Mouse (Mus musculus) left cerebral cortex, adult 6 months (tissue): Measurements from ENCODE around the gene Gm45208. TPM values are rescaled to one million over a fixed set of nuclear protein-coding genes. Genes with fewer than 3 reads are reported as not detected.

ENCODE experiments used
- long read RNA-seq, 2 experiments: library from polyadenylated mRNA; unstranded; transcript quantifications; one replicate each; pipeline ENCODE4 v2.0.0; 2019 to 2020
- polyA plus RNA-seq: library from polyadenylated mRNA; unstranded; fragments of <200 nt; fragmentation: Nextera tagmentation; gene quantifications from 2 replicates; pipeline ENCODE4 v1.2.3, GENCODE M21; 2021

Gene Gm45208
- 0.53 TPM in 1 of 2 replicates, not detected in the other for polyA plus RNA-seq
- long read RNA-seq, experiment 1, result 0 reads
- long read RNA-seq, experiment 2, partial matches to known transcripts, result 3 of 6 reads
- long read RNA-seq, experiment 2, other reads (novel, unspliced or antisense), result 3 of 6 reads

GRCm38 (mm10) chrX:7721514-7722281 lies at the start of gene Gm45208:
Gm45208 (plus strand) TSS chrX:7722245.

GRCm38 (mm10) chrX:7680864-7681263 lies 41.2 kb upstream of the Gm45208 start, which contains the start of gene Magix:
Magix (minus strand) TSS chrX:7681251.

GRCm38 (mm10) chrX:7696954-7697381 lies 25.1 kb upstream of the Gm45208 start, which contains the start of gene Gpkow:
Gpkow (plus strand) TSS chrX:7697131.

GRCm38 (mm10) chrX:7714135-7714899 lies 7.7 kb upstream of the Gm45208 start, which contains the start of gene Wdr45:
Wdr45 (plus strand) TSS chrX:7714333.

GRCm38 (mm10) chrX:7728215-7728921 lies 6.3 kb downstream of the Gm45208 start, which contains the start of gene Praf2:
Praf2 (plus strand) TSS chrX:7728439.

GRCm38 (mm10) chrX:7750432-7751116 lies 28.5 kb downstream of the Gm45208 start, which contains the start of gene Ccdc120:
Ccdc120 (minus strand) TSS chrX:7750905.

GRCm38 (mm10) chrX:7762137-7762920 lies 40.3 kb downstream of the Gm45208 start, which contains the start of gene Tfe3:
Tfe3 (plus strand) TSS chrX:7762560.

Other genes starting within 250 kb of the Gm45208 start
- gene Foxp3, start 148.6 kb upstream of the Gm45208 start, polyA plus RNA-seq, result 0.49 TPM in 1 of 2 replicates, not detected in the other
- 3.3 and 13.6 TPM in 2 replicates for gene Ppp1r3f, start 148.0 kb upstream of the Gm45208 start, polyA plus RNA-seq
- gene Ccdc22, start 116.7 kb upstream of the Gm45208 start, polyA plus RNA-seq, result 21.8 and 27.4 TPM in 2 replicates
- not detected in 2 replicates for gene Cacna1f, start 115.2 kb upstream of the Gm45208 start, polyA plus RNA-seq
- gene Syp, start 83.8 kb upstream of the Gm45208 start, polyA plus RNA-seq, result 229 and 565 TPM in 2 replicates
- 1.1 and 1.3 TPM in 2 replicates for gene Prickle3, start 65.0 kb upstream of the Gm45208 start, polyA plus RNA-seq
- gene Plp2, start 50.9 kb upstream of the Gm45208 start, polyA plus RNA-seq, result 12.5 and 19.4 TPM in 2 replicates
- 0.20 and 0.41 TPM in 2 replicates for gene Magix, start 41.0 kb upstream of the Gm45208 start, polyA plus RNA-seq
- gene Gpkow, start 25.1 kb upstream of the Gm45208 start, polyA plus RNA-seq, result 14.0 and 20.9 TPM in 2 replicates
- 16.0 and 48.4 TPM in 2 replicates for gene Wdr45, start 7.9 kb upstream of the Gm45208 start, polyA plus RNA-seq
- 110 and 132 TPM in 2 replicates for gene Praf2, start 6.2 kb downstream of the Gm45208 start, polyA plus RNA-seq
- gene Ccdc120, start 28.7 kb downstream of the Gm45208 start, polyA plus RNA-seq, result 7.5 and 8.8 TPM in 2 replicates
- gene Tfe3, start 40.3 kb downstream of the Gm45208 start, polyA plus RNA-seq, result 7.3 and 12.4 TPM in 2 replicates
- gene Gripap1, start 67.5 kb downstream of the Gm45208 start, polyA plus RNA-seq, result 35.3 and 40.6 TPM in 2 replicates
- 3.7 and 5.4 TPM in 2 replicates for gene Kcnd1, start 100.0 kb downstream of the Gm45208 start, polyA plus RNA-seq
- gene Otud5, start 119.1 kb downstream of the Gm45208 start, polyA plus RNA-seq, result 6.5 and 37.5 TPM in 2 replicates
- gene Pim2, start 156.0 kb downstream of the Gm45208 start, polyA plus RNA-seq, result 34.2 and 39.8 TPM in 2 replicates
- gene Slc35a2, start 161.8 kb downstream of the Gm45208 start, polyA plus RNA-seq, result 17.0 and 19.7 TPM in 2 replicates
- gene Pqbp1, start 177.0 kb downstream of the Gm45208 start, polyA plus RNA-seq, result 64.3 and 77.7 TPM in 2 replicates
- gene Timm17b, start 177.1 kb downstream of the Gm45208 start, polyA plus RNA-seq, result 52.7 and 64.9 TPM in 2 replicates
- gene Gm10491, start 185.6 kb downstream of the Gm45208 start, polyA plus RNA-seq, result not detected in 2 replicates
- not detected in 2 replicates for gene Gm10490, start 187.3 kb downstream of the Gm45208 start, polyA plus RNA-seq
- gene Pcsk1n, start 197.6 kb downstream of the Gm45208 start, polyA plus RNA-seq, result 460 and 1,161 TPM in 2 replicates
- not detected in 2 replicates for gene Eras, start 206.4 kb downstream of the Gm45208 start, polyA plus RNA-seq
- gene Hdac6, start 225.6 kb downstream of the Gm45208 start, polyA plus RNA-seq, result 9.2 and 9.8 TPM in 2 replicates